Mouse (Mus musculus): ENCODE data around the gene Rps9.

DNA sequence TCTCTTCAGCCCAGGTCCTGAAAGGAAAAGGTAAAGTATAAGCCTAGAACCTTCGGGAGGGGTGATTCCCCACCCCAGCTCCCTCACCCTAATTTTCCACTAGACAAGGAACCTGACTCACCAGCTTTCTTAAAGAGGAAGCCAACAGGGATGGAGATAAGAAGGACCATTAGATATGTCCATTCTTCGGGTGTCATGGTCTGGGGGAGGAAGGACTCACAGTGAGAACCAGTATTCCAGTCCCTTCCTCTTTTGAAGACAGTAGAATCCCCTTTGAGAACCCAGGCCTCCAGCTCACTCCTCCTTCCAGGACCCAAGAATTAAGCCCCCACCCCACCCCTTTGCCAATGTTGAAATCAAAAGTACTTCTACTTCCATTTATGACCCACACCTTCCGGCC is 11.9 kb upstream of the Rps9 start:
- TF ChIP-seq USF1 (IDR thresholded peaks at IDR 0.05; ENCODE audit: low read depth, low read length): no peak
- TF ChIP-seq CTCF (conservative IDR thresholded peaks at IDR 0.05 in 1 of 2, IDR thresholded peaks at IDR 0.05 in 1 of 2; ENCODE audit: low read depth in 2 of 2, low read length in 2 of 2): no peak
- no peak for TF ChIP-seq ETS1 (conservative IDR thresholded peaks at IDR 0.05; ENCODE audit: low read depth, low read length)
- TF ChIP-seq POLR2AphosphoS2 (IDR thresholded peaks at IDR 0.05; ENCODE audit: low read depth, low read length): no peak
- no peak for TF ChIP-seq POLR2A (IDR thresholded peaks at IDR 0.05; ENCODE audit: low read depth, low read length)

Data from CH12.LX (cell line).